Mouse (Mus musculus) lung, adult 2 months (tissue): ENCODE data around the gene Rad9a. TPM values are rescaled to one million over a fixed set of nuclear protein-coding genes. Genes with fewer than 3 reads are reported as not detected.
"Not testable (repeated sequence)": the region's sequence is repeated elsewhere in the genome, so short reads cannot be mapped to it uniquely, and the experiment has no call there.

Source experiments
- DNase-seq: peaks from one replicate; pipeline ENCODE4 v3.0.0; 2022
- H3K4me1 ChIP-seq: fragments of 200-500 bp; 2 replicates; pipeline ENCODE4 v1.6.1; 2011; ENCODE audit warnings: low read length; ENCODE audit not compliant: control insufficient read depth, insufficient read depth
- H3K4me3 ChIP-seq: fragments of 200-500 bp; replicated peaks from 2 replicates; pipeline ENCODE3; 2011; ENCODE audit warnings: low read depth, mild to moderate bottlenecking, control low read depth, low read length; ENCODE audit errors: extremely low read depth
- CTCF ChIP-seq: fragments of 200-500 bp; IDR thresholded peaks from 2 replicates; pipeline ENCODE4 v1.5.1; 2011; ENCODE audit warnings: mild to moderate bottlenecking, low read length, control low read depth; ENCODE audit not compliant: insufficient read depth
- POLR2A ChIP-seq: fragments of 200-500 bp; IDR thresholded peaks from 2 replicates; pipeline ENCODE4 v1.6.1; 2011; ENCODE audit warnings: low read depth, mild to moderate bottlenecking, control low read depth, low read length, borderline replicate concordance; ENCODE audit errors: extremely low read depth
- WGBS: fragments of 180-500 bp; shearing (Covaris S2); methylation state at CpG from one replicate; pipeline ENCODE4 v1.1.7; 2018; 5-methylcytosine and 5-hydroxymethylcytosine counted together
- polyA plus RNA-seq: library from polyadenylated mRNA; depleted of rRNA; stranded (reverse); fragments of >200 nt; gene quantifications from 2 replicates; pipeline ENCODE4 v1.2.3, GENCODE M21; 2012; rRNA removed

The Rad9a gene
- 32.3 and 36.9 TPM in 2 replicates for polyA plus RNA-seq

DNA sequence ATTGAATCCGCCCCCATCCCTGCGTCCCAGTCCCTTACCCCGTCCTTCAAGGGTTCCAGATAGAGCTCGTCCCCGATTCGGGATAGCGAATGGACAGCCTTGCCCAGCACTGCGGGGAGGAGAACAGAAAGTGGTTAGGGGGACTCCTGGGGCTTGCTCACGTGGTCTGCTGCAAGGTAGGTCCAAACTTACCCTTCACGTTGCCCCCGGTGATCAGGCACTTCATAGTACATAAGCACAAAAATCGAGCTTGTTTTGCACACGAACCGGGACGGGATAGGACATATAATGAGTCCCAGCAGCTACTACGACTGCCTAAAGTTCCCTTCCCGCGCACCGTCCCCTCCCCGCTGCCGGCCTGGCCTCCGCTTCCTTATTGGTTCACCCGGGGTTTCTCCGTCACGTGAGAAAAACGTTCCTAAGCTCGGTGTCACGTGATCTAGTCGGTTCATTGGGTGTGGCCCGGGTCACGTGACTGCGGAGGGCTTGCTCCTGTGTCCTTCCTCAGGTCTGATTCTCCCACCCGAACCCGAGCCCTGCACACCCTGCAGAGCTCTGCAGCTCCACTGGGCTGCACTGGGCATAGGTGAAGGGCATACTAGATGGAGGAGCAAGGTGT is at the start of gene Rad9a:
TSS of gene Rad9a (minus strand) at position 372 of the 619 bp plus-strand sequence.
- no peak for TF ChIP-seq CTCF
- TF ChIP-seq POLR2A, result peak; percentile 97; the same call in 1 of the 2 replicates

GRCm38 (mm10) chr19:4248683-4249082 is 47.2 kb upstream of the Rad9a start:
- not testable (repeated sequence) for H3K4me3 ChIP-seq, H3K4me1 ChIP-seq, DNase-seq
- 65% methylated on average over 1 of the region's 1 CpGs for WGBS

More for the DNA sequence above, at the start of gene Rad9a:
- DNase-seq, result peak; percentile 94
- H3K4me3 ChIP-seq, result peak within 1 kb of the TSS; percentile 87
- WGBS, result 1% methylated on average over 34 of the region's 34 CpGs
- peaks cover 15% of the 10 kb centered on the region for H3K4me1 ChIP-seq

DNA sequence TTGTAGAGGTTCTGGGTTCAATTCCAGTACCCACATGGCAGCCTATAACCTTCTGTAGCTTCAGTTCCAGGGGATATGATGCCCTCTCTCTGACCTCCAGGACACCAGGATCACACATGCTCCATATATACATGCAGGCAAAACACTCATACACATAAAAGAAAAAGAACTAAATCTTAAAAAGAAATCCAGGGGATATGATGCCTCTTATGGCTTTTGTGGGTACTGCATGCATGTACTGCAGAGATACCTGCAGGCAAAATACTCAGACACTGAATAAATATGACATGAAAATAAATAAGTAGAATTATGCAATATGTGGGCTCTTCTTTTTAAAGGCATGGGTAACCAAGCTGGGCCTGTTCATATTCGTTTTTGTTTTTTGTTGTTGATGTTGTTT is 45.5 kb upstream of the Rad9a start:
- no peak for TF ChIP-seq CTCF
- TF ChIP-seq POLR2A, result no peak
- H3K4me1 ChIP-seq, result no peaks in the 10 kb centered on the region
- H3K4me3 ChIP-seq, result no peak overlapping the region
- 51% methylated on average over 1 of the region's 1 CpGs for WGBS
- DNase-seq, result no peak

GRCm38 (mm10) chr19:4244775-4245174 is 43.3 kb upstream of the Rad9a start:
- 80% methylated on average over 6 of the region's 6 CpGs for WGBS
- DNase-seq, result no peak
- H3K4me1 ChIP-seq, result no peaks in the 10 kb centered on the region
- TF ChIP-seq POLR2A, result no peak
- no peak for TF ChIP-seq CTCF
- no peak overlapping the region for H3K4me3 ChIP-seq

- H3K4me3 ChIP-seq, result no peak overlapping the region
- TF ChIP-seq POLR2A (no peak), CTCF (no peak)
- DNase-seq, result no peak
- WGBS, result 64% methylated on average over 3 of the region's 3 CpGs
- no peaks in the 10 kb centered on the region for H3K4me1 ChIP-seq
These were observed 41.0 kb upstream of the Rad9a start for GRCm38 (mm10) chr19:4242416-4242815.

DNA sequence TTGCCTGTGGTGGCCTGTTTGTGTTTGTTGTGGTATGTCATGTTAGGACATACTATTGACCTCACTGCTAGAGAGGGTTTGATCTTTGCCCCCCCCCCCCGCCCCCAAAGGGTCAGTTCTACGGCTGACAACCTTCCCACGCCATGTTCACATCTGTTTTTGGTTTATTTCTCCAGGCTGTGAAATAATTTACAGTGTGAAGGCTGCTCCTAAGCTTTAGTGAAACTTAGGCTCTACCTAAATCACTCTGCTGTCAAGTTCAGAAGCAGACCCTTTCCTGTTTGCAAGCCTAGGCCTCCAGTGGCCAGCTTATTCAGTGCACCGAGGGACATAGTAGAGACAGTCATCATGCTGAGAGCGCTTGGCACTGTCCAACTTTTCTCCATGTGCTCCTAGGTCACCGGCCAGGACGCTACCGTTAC is 38.8 kb upstream of the Rad9a start:
- TF ChIP-seq CTCF, result no peak
- no peak for TF ChIP-seq POLR2A
- DNase-seq, result no peak
- H3K4me1 ChIP-seq, result no peaks in the 10 kb centered on the region
- H3K4me3 ChIP-seq, result no peak overlapping the region
- 58% methylated on average over 8 of the region's 8 CpGs for WGBS

- no peak overlapping the region for H3K4me3 ChIP-seq
- 68% methylated on average over 4 of the region's 4 CpGs for WGBS
- no peak for TF ChIP-seq POLR2A
- TF ChIP-seq CTCF, result no peak
- DNase-seq, result no peak
- H3K4me1 ChIP-seq, result peaks cover 9% of the 10 kb centered on the region
These were observed 33.1 kb upstream of the Rad9a start for GRCm38 (mm10) chr19:4234548-4234947.

GRCm38 (mm10) chr19:4232651-4233050 is 31.2 kb upstream of the Rad9a start:
- no peak for TF ChIP-seq POLR2A
- no peak for TF ChIP-seq CTCF
- Histone ChIP-seq H3K4me1 (peaks cover 9% of the 10 kb centered on the region), H3K4me3 (no peak overlapping the region)
- no peak for DNase-seq
- 79% methylated on average over 7 of the region's 7 CpGs for WGBS

- 9% methylated on average over 2 of the region's 2 CpGs for WGBS
- peaks cover 12% of the 10 kb centered on the region for H3K4me1 ChIP-seq
- peak overlapping the region; percentile 79 for H3K4me3 ChIP-seq
- no peak for TF ChIP-seq CTCF
- TF ChIP-seq POLR2A, result peak; percentile 48; the same call in 1 of the 2 replicates
- DNase-seq, result no peak
These were observed 30.7 kb upstream of the Rad9a start for GRCm38 (mm10) chr19:4232186-4232572.
